Mouse (Mus musculus): ENCODE data around the gene Tmem120a. TPM values are rescaled to one million over a fixed set of nuclear protein-coding genes. Genes with fewer than 3 reads are reported as not detected.
A peak's percentile ranks its signal among the peaks of the same experiment; 100 is the strongest.

Tmem120a gene
- polyA plus RNA-seq, 1 experiment from 2014 or later, result 44.8 TPM

GRCm38 (mm10) chr5:135719586-135720120, 24.6 kb downstream of the Tmem120a start:
- Histone ChIP-seq H3K4me3 (replicated peaks) (no peak overlapping the region), H3K9me3 (no peaks in the 10 kb centered on the region), H3K36me3 (0 out of 2 replicates have a peak, but pooled peaks cover 18% of the 10 kb centered on the region), H3K4me1 (replicated peaks) (peaks cover 6% of the 10 kb centered on the region), H3K27me3 (replicated peaks) (no peaks in the 10 kb centered on the region), H3K9ac (no peak overlapping the region), H3K27ac (no peak overlapping the region), H3K4me2 (replicated peaks) (no peak overlapping the region)
- no peak for ATAC-seq
- WGBS, result 88% methylated on average over 10 of the region's 10 CpGs

GRCm38 (mm10) chr5:135715624-135716023, 28.6 kb downstream of the Tmem120a start:
- no peak overlapping the region for H3K9ac ChIP-seq
- ATAC-seq, result no peak
- H3K4me3 ChIP-seq (replicated peaks), result no peak overlapping the region
- no peaks in the 10 kb centered on the region for H3K27me3 ChIP-seq (replicated peaks)
- H3K27ac ChIP-seq, result no peak overlapping the region
- H3K4me2 ChIP-seq (replicated peaks), result no peak overlapping the region
- no peaks in the 10 kb centered on the region for H3K9me3 ChIP-seq
- WGBS, result 62% methylated on average over 10 of the region's 10 CpGs
- peaks cover 9% of the 10 kb centered on the region for H3K4me1 ChIP-seq (replicated peaks)
- H3K36me3 ChIP-seq, result 0 out of 2 replicates have a peak, but pooled peaks cover 18% of the 10 kb centered on the region

- no peak overlapping the region for H3K27ac ChIP-seq
- ATAC-seq, result peak; percentile 75; the same call in 1 of the 2 replicates
- H3K4me2 ChIP-seq (replicated peaks), result no peak overlapping the region
- no peak overlapping the region for H3K4me3 ChIP-seq (replicated peaks)
- no peak overlapping the region for H3K9ac ChIP-seq
- H3K4me1 ChIP-seq (replicated peaks), result peaks cover 9% of the 10 kb centered on the region
- no peaks in the 10 kb centered on the region for H3K9me3 ChIP-seq
- no peaks in the 10 kb centered on the region for H3K27me3 ChIP-seq (replicated peaks)
- 0 out of 2 replicates have a peak, but pooled peaks cover 14% of the 10 kb centered on the region for H3K36me3 ChIP-seq
- 61% methylated on average over 16 of the region's 16 CpGs for WGBS
Measured at GRCm38 (mm10) chr5:135713441-135714218, 30.6 kb downstream of the Tmem120a start.

- H3K36me3 ChIP-seq, result 0 out of 2 replicates have a peak, but pooled peaks cover 14% of the 10 kb centered on the region
- no peak for ATAC-seq
- H3K9me3 ChIP-seq, result no peaks in the 10 kb centered on the region
- H3K4me1 ChIP-seq (replicated peaks), result peaks cover 9% of the 10 kb centered on the region
- H3K4me2 ChIP-seq (replicated peaks), result no peak overlapping the region
- 56% methylated on average over 4 of the region's 4 CpGs for WGBS
- H3K4me3 ChIP-seq (replicated peaks), result no peak overlapping the region
- H3K27ac ChIP-seq, result no peak overlapping the region
- no peak overlapping the region for H3K9ac ChIP-seq
- no peaks in the 10 kb centered on the region for H3K27me3 ChIP-seq (replicated peaks)
Measured at GRCm38 (mm10) chr5:135712803-135713202, 31.4 kb downstream of the Tmem120a start.

GRCm38 (mm10) chr5:135711582-135712355, 32.5 kb downstream of the Tmem120a start:
- no peak overlapping the region for H3K4me2 ChIP-seq (replicated peaks)
- H3K27me3 ChIP-seq (replicated peaks), result no peaks in the 10 kb centered on the region
- 89% methylated on average over 13 of the region's 13 CpGs for WGBS
- ATAC-seq, result no peak
- H3K27ac ChIP-seq, result no peak overlapping the region
- no peak overlapping the region for H3K9ac ChIP-seq
- H3K36me3 ChIP-seq, result 0 out of 2 replicates have a peak, but pooled peaks cover 7% of the 10 kb centered on the region
- H3K4me1 ChIP-seq (replicated peaks), result peaks cover 9% of the 10 kb centered on the region
- H3K4me3 ChIP-seq (replicated peaks), result no peak overlapping the region
- no peaks in the 10 kb centered on the region for H3K9me3 ChIP-seq

GRCm38 (mm10) chr5:135710599-135711214, 33.5 kb downstream of the Tmem120a start:
- Histone ChIP-seq H3K9ac (no peak overlapping the region), H3K27me3 (replicated peaks) (no peaks in the 10 kb centered on the region), H3K27ac (no peak overlapping the region), H3K4me2 (replicated peaks) (no peak overlapping the region), H3K9me3 (no peaks in the 10 kb centered on the region), H3K4me1 (replicated peaks) (peaks cover 9% of the 10 kb centered on the region), H3K4me3 (replicated peaks) (no peak overlapping the region), H3K36me3 (no peaks in the 10 kb centered on the region)
- ATAC-seq, result no peak
- WGBS, result 74% methylated on average over 7 of the region's 7 CpGs

GRCm38 (mm10) chr5:135709716-135710115, 34.5 kb downstream of the Tmem120a start:
- ATAC-seq, result no peak
- Histone ChIP-seq H3K9ac (no peak overlapping the region), H3K4me1 (replicated peaks) (peaks cover 9% of the 10 kb centered on the region), H3K27me3 (replicated peaks) (no peaks in the 10 kb centered on the region), H3K9me3 (no peaks in the 10 kb centered on the region), H3K4me2 (replicated peaks) (no peak overlapping the region), H3K4me3 (replicated peaks) (no peak overlapping the region), H3K36me3 (no peaks in the 10 kb centered on the region), H3K27ac (no peak overlapping the region)
- WGBS, result 91% methylated on average over 5 of the region's 5 CpGs

GRCm38 (mm10) chr5:135707855-135708254, 36.4 kb downstream of the Tmem120a start:
- WGBS, result 71% methylated on average over 1 of the region's 1 CpGs
- Histone ChIP-seq H3K4me3 (replicated peaks) (no peak overlapping the region), H3K9me3 (no peaks in the 10 kb centered on the region), H3K4me1 (replicated peaks) (0 out of 2 replicates have a peak, but pooled peaks cover 5% of the 10 kb centered on the region), H3K27me3 (replicated peaks) (no peaks in the 10 kb centered on the region), H3K9ac (no peak overlapping the region), H3K27ac (no peak overlapping the region), H3K36me3 (no peaks in the 10 kb centered on the region), H3K4me2 (replicated peaks) (no peak overlapping the region)
- no peak for ATAC-seq

- H3K4me3 ChIP-seq (replicated peaks), result no peak overlapping the region
- ATAC-seq, result no peak
- H3K4me2 ChIP-seq (replicated peaks), result no peak overlapping the region
- no peaks in the 10 kb centered on the region for H3K9me3 ChIP-seq
- no peaks in the 10 kb centered on the region for H3K36me3 ChIP-seq
- no peak overlapping the region for H3K9ac ChIP-seq
- no peak overlapping the region for H3K27ac ChIP-seq
- WGBS, result 95% methylated on average over 13 of the region's 13 CpGs
- H3K27me3 ChIP-seq (replicated peaks), result no peaks in the 10 kb centered on the region
- H3K4me1 ChIP-seq (replicated peaks), result no peaks in the 10 kb centered on the region
Measured at GRCm38 (mm10) chr5:135707039-135707438, 37.2 kb downstream of the Tmem120a start.

- Histone ChIP-seq H3K36me3 (no peaks in the 10 kb centered on the region), H3K9ac (no peak overlapping the region), H3K4me2 (replicated peaks) (no peak overlapping the region), H3K9me3 (no peaks in the 10 kb centered on the region), H3K27me3 (replicated peaks) (no peaks in the 10 kb centered on the region), H3K4me3 (replicated peaks) (no peak overlapping the region), H3K27ac (no peak overlapping the region), H3K4me1 (replicated peaks) (no peaks in the 10 kb centered on the region)
- 89% methylated on average over 4 of the region's 4 CpGs for whole genome bisulfite sequencing
- ATAC-seq, result no peak
Measured at GRCm38 (mm10) chr5:135705383-135705782, 38.9 kb downstream of the Tmem120a start.

GRCm38 (mm10) chr5:135703431-135703830, 40.8 kb downstream of the Tmem120a start:
- H3K4me1 ChIP-seq (replicated peaks), result no peaks in the 10 kb centered on the region
- H3K9me3 ChIP-seq, result no peaks in the 10 kb centered on the region
- WGBS, result 92% methylated on average over 7 of the region's 7 CpGs
- H3K4me3 ChIP-seq (replicated peaks), result no peak overlapping the region
- no peak for ATAC-seq
- H3K9ac ChIP-seq, result no peak overlapping the region
- no peaks in the 10 kb centered on the region for H3K36me3 ChIP-seq
- H3K4me2 ChIP-seq (replicated peaks), result no peak overlapping the region
- no peak overlapping the region for H3K27ac ChIP-seq
- no peaks in the 10 kb centered on the region for H3K27me3 ChIP-seq (replicated peaks)

- ATAC-seq, result no peak
- H3K27me3 ChIP-seq (replicated peaks), result no peaks in the 10 kb centered on the region
- no peaks in the 10 kb centered on the region for H3K4me1 ChIP-seq (replicated peaks)
- H3K27ac ChIP-seq, result no peak overlapping the region
- WGBS, result 68% methylated on average over 15 of the region's 15 CpGs
- H3K36me3 ChIP-seq, result no peaks in the 10 kb centered on the region
- H3K9ac ChIP-seq, result no peak overlapping the region
- H3K9me3 ChIP-seq, result no peaks in the 10 kb centered on the region
- no peak overlapping the region for H3K4me2 ChIP-seq (replicated peaks)
- no peak overlapping the region for H3K4me3 ChIP-seq (replicated peaks)
Measured at GRCm38 (mm10) chr5:135702682-135703192, 41.5 kb downstream of the Tmem120a start.

Measured in intestine, embryonic 15.5 days (tissue).